Mouse (Mus musculus) heart, embryonic 15.5 days (tissue): Measurements from ENCODE around the gene 4931406P16Rik. TPM values are rescaled to one million over a fixed set of nuclear protein-coding genes. Genes with fewer than 3 reads are reported as not detected.

ENCODE experiments used
- ATAC-seq: fragments of 200-750 bp; cut with Nextera tagmentation; replicated peaks from 2 replicates; pipeline ENCODE4 v1.8.0; 2017; ENCODE audit warnings: low read depth, moderate TSS enrichment; ENCODE audit not compliant: insufficient number of reproducible peaks, insufficient read depth, low FRiP score
- H3K27ac ChIP-seq: fragments of 300-500 bp; sonication (generic); 2 replicates; pipeline ENCODE4 v1.5.1; 2015; ENCODE audit warnings: mild to moderate bottlenecking, inconsistent platforms
- H3K27me3 ChIP-seq: fragments of 300-500 bp; sonication (generic); 2 replicates; pipeline ENCODE4 v1.6.1; 2015; ENCODE audit warnings: inconsistent platforms
- H3K36me3 ChIP-seq: fragments of 300-500 bp; sonication (generic); 2 replicates; pipeline ENCODE4 v1.6.1; 2015; ENCODE audit warnings: mild to moderate bottlenecking, inconsistent platforms
- H3K4me1 ChIP-seq: fragments of 300-500 bp; sonication (generic); replicated peaks from 2 replicates; pipeline ENCODE4 v1.6.1; 2015; ENCODE audit warnings: inconsistent platforms
- H3K4me2 ChIP-seq: fragments of 300-500 bp; sonication (generic); 2 replicates; pipeline ENCODE4 v1.6.1; 2015; ENCODE audit warnings: inconsistent platforms, mild to moderate bottlenecking, moderate library complexity
- H3K4me3 ChIP-seq: fragments of 300-500 bp; sonication (generic); 2 replicates; pipeline ENCODE4 v1.5.1; 2015; ENCODE audit warnings: mild to moderate bottlenecking, inconsistent platforms
- H3K9ac ChIP-seq: fragments of 300-500 bp; sonication (generic); 2 replicates; pipeline ENCODE4 v1.6.1; 2015; ENCODE audit warnings: mild to moderate bottlenecking, inconsistent platforms
- H3K9me3 ChIP-seq: fragments of 300-500 bp; sonication (generic); replicated peaks from 2 replicates; pipeline ENCODE4 v1.6.1; 2016; ENCODE audit warnings: inconsistent platforms
- WGBS: fragments of 180-500 bp; shearing (Covaris S2); methylation state at CpG from one replicate; pipeline ENCODE4 v1.1.7; 2015; ENCODE audit warnings: mixed read lengths; 5-methylcytosine and 5-hydroxymethylcytosine counted together
- polyA plus RNA-seq: library from polyadenylated mRNA; unstranded; fragments of >200 nt; fragmentation: Nextera tagmentation; extraction: Ambion mirVana; gene quantifications from 2 replicates; pipeline ENCODE4 v1.2.1, GENCODE M21; 2015

The 4931406P16Rik gene
- polyA plus RNA-seq, 1 experiment from 2014 or later: 32.5 TPM

DNA sequence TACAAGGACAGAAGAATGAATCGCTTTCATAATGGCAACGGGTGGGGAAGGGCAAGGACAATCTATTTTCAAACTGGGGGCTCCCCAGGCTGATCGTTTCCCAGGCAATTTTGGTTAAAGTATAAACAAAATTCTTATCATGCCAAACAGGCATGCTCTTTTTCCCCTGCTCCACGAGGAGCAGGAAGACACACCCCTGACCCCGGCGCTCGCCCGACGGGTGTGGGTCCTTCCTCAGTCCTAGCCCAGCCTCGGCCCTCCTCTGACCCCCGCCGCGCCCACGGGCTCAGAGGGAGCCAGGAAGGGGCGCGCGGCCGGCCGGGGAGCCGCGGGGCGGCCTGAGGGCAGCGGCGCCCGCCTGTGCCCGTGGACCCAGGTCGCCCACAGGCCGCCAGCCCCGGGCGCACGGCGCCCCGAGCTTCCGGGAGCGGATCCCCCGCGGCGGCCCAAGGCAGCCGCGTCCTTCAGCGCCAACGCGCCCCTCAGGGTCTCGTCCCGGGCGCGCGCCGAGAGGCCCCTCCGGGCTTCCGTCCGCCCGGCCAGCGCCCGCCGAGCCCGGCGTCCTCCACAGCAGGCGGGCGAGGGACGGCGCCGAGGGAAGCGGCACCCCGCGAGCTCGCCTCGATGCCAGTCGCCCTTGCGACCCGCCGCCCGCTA lies 437 bp downstream of the 4931406P16Rik start:
- peak; percentile 85 for ATAC-seq
- Histone ChIP-seq H3K36me3 (no peaks in the 10 kb centered on the region), H3K9me3 (no peaks in the 10 kb centered on the region), H3K9ac (peak overlapping the region; percentile 94), H3K27me3 (no peaks in the 10 kb centered on the region), H3K4me3 (peak overlapping the region; percentile 96), H3K27ac (peak overlapping the region; percentile 96), H3K4me2 (peak overlapping the region; percentile 85), H3K4me1 (peaks cover 42% of the 10 kb centered on the region)
- 0% methylated on average over 48 of the region's 73 CpGs for WGBS

DNA sequence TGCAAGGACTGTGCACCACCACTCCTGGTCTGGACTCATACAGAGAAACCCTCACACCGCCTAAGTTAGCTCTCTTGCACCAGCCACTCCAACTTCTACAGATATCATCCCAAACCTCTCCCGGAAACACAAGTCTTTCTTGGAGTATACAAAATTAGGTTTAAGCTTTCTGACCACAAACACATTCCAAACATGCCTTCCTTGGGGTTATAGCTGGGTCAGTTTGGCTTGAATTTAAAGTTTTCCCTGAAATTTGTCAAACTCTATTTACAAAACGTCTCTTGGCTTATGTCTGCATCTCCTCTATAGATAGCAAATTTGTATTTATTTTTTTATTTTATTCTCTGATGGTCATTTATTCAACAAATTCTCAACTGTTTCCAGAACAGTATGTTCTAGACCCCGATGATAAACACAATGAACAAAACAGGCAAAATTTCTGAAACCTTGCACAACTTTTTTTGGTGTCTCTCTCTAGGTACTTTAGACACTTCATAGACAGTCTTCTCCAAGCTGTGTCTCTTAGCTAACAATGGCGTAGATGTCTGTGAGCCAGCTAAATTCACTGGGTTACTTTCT lies 4.1 kb downstream of the 4931406P16Rik start:
- H3K4me3 ChIP-seq: no peak overlapping the region

DNA sequence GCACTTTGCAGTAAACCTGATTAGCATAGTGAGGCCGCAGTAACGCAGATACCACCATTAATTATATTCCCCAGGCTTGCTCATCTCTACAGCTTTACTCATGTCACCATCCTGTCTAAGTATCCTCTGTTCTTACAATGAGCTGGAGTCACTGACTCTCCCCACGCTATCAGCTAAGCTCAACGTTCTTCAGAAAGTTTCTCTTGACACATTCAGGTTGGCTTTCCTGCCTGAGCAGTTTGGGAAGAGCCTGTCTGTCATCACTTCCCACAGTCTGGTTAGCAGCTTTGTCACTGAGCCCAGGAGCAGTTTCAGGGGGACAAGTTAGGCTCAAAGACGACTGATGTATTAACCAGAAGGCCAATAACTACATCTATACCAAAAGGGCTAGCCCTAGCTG lies 4.8 kb downstream of the 4931406P16Rik start:
- Histone ChIP-seq H3K9ac (no peak overlapping the region), H3K4me2 (peak overlapping the region; percentile 1; the same call in 1 of the 2 replicates), H3K36me3 (no peaks in the 10 kb centered on the region), H3K9me3 (no peaks in the 10 kb centered on the region), H3K4me3 (no peak overlapping the region), H3K4me1 (peaks cover 50% of the 10 kb centered on the region), H3K27me3 (no peaks in the 10 kb centered on the region), H3K27ac (peak overlapping the region; percentile 26)
- 24% methylated on average over 5 of the region's 5 CpGs for WGBS
- ATAC-seq: no peak

More for the DNA sequence above, 4.1 kb downstream of the 4931406P16Rik start:
- Histone ChIP-seq H3K9ac (no peak overlapping the region), H3K36me3 (no peaks in the 10 kb centered on the region), H3K27me3 (no peaks in the 10 kb centered on the region), H3K4me2 (0 out of 2 replicates have a peak overlapping the region, but pooled peaks have one; percentile 1), H3K9me3 (no peaks in the 10 kb centered on the region), H3K27ac (peak overlapping the region; percentile 26), H3K4me1 (peaks cover 53% of the 10 kb centered on the region)
- 53% methylated on average over 5 of the region's 5 CpGs for WGBS
- no peak for ATAC-seq

DNA sequence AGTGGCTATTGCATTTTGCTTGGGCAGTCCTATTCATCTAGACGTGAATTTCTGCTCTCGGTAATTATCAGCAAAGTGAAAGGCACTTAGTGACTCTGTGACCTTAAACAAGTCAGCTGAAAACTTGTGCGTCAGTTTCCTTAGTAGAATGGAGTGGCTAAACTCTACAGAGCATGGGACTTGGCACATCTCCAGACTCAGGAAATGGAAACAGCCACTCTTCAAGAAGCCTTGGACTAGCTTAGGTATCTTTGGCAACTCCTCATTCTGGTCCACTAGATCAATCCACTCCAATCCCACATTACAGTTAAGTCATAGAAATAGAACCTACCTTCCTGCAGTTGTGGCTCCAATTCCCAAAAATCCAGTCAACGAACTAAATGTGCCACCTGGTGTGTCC lies 7.9 kb downstream of the 4931406P16Rik start:
- H3K4me2 ChIP-seq: peak overlapping the region; percentile 34
- peak; percentile 66 for ATAC-seq
- H3K4me3 ChIP-seq: no peak overlapping the region
- H3K27me3 ChIP-seq: no peaks in the 10 kb centered on the region
- WGBS: 27% methylated on average over 4 of the region's 4 CpGs
- peak overlapping the region; percentile 74 for H3K27ac ChIP-seq
- H3K4me1 ChIP-seq: peaks cover 50% of the 10 kb centered on the region
- H3K9me3 ChIP-seq: no peaks in the 10 kb centered on the region
- H3K9ac ChIP-seq: peak overlapping the region; percentile 9; the same call in 1 of the 2 replicates
- H3K36me3 ChIP-seq: 0 out of 2 replicates have a peak, but pooled peaks cover 2% of the 10 kb centered on the region

DNA sequence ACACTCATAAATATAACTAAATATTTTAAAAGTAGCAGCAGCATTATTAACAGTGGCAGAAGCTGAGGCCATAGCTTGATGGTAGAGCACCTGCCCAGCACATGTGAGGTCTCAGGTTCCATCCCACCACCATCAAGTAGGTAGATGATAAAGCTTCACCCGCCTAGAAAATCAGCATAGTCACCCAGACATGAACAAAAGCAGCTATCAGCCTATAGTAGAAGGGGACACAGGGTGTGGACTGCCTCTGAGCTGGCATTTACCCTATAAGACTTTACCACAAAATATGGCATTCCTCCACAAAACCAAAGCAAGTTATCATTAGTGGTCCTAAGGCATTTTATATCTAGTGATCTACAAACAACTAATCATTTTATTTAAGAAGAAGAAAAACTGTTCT lies 10.7 kb downstream of the 4931406P16Rik start:
- no peak for ATAC-seq
- 76% methylated on average over 1 of the region's 1 CpGs for WGBS
- Histone ChIP-seq H3K4me1 (peaks cover 32% of the 10 kb centered on the region), H3K9ac (no peak overlapping the region), H3K4me3 (no peak overlapping the region), H3K27ac (peak overlapping the region; percentile 82), H3K27me3 (no peaks in the 10 kb centered on the region), H3K9me3 (no peaks in the 10 kb centered on the region), H3K36me3 (0 out of 2 replicates have a peak, but pooled peaks cover 2% of the 10 kb centered on the region), H3K4me2 (no peak overlapping the region)

DNA sequence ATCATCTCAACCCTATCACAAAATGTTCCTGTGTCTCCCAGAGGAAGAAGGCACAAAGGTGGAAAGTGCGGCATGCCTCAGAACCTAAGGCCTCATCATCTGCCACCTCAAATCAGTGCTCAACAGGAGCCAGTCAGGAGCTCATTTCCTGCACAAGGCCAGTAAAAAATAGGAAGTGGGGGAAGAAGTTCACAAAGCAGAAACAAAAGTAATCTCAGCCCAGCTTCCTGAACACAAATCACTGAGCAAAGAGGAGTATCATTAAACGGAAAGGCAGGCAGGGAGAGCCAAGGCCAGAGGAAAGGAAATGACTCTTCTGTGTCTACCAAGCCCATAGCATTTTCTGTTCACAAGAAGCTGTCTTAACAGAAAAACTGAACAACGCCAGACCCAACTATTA lies 11.4 kb downstream of the 4931406P16Rik start:
- peak overlapping the region; percentile 82 for H3K27ac ChIP-seq
- H3K36me3 ChIP-seq: 0 out of 2 replicates have a peak, but pooled peaks cover 2% of the 10 kb centered on the region
- H3K4me3 ChIP-seq: no peak overlapping the region
- WGBS: 59% methylated on average over 3 of the region's 3 CpGs
- H3K4me2 ChIP-seq: no peak overlapping the region
- no peaks in the 10 kb centered on the region for H3K27me3 ChIP-seq
- no peaks in the 10 kb centered on the region for H3K9me3 ChIP-seq
- ATAC-seq: peak; percentile 71; the same call in 1 of the 2 replicates
- H3K9ac ChIP-seq: no peak overlapping the region
- H3K4me1 ChIP-seq: peaks cover 32% of the 10 kb centered on the region

DNA sequence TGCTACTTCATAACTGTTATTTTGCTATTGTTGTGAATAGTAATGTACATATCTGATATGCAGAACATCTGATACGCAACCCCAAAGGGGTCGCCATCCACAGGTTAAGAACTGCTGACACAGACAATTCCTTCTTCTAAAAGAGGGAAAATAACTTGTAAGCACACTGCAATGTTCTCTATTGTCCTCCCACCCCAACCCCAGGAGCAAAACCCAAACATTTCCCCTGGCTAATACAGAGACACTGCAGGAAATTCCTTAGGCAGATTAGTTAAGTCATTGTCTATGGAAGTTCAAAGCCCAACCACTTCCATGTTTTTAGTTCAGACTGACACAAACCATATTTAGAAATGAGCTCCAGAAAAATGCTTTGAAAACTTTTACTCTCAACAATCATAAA lies 14.5 kb downstream of the 4931406P16Rik start:
- Histone ChIP-seq H3K9ac (no peak overlapping the region), H3K4me3 (no peak overlapping the region), H3K9me3 (no peaks in the 10 kb centered on the region), H3K4me1 (peaks cover 20% of the 10 kb centered on the region), H3K4me2 (no peak overlapping the region), H3K27ac (peak overlapping the region; percentile 55; the same call in 1 of the 2 replicates), H3K27me3 (no peaks in the 10 kb centered on the region), H3K36me3 (0 out of 2 replicates have a peak, but pooled peaks cover 2% of the 10 kb centered on the region)
- ATAC-seq: no peak
- WGBS: 88% methylated on average over 2 of the region's 2 CpGs

DNA sequence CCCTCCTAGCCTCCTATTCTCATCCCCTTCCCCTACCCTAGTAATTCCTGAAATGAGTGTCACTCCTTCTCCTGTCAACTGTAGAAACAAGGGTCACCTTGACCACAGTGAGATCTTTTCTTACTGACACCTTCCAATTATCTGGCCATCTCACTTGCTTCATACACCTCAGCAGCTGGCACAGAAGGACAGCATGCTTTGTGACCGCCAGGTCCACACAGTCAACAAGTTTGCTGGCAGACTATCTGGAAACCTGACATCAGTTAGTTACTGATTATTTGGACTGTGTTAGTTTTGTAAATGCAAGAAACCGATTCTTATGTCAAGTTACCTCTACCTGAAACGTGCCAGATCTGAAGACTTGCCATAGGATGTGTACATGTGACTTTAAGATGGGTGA lies 17.2 kb downstream of the 4931406P16Rik start:
- WGBS: 80% methylated on average over 3 of the region's 3 CpGs
- Histone ChIP-seq H3K4me1 (peaks cover 7% of the 10 kb centered on the region; the same call in 1 of the 2 replicates), H3K9ac (no peak overlapping the region), H3K4me2 (no peak overlapping the region), H3K27ac (no peak overlapping the region), H3K9me3 (no peaks in the 10 kb centered on the region), H3K4me3 (no peak overlapping the region), H3K36me3 (no peaks in the 10 kb centered on the region), H3K27me3 (no peaks in the 10 kb centered on the region)
- no peak for ATAC-seq

DNA sequence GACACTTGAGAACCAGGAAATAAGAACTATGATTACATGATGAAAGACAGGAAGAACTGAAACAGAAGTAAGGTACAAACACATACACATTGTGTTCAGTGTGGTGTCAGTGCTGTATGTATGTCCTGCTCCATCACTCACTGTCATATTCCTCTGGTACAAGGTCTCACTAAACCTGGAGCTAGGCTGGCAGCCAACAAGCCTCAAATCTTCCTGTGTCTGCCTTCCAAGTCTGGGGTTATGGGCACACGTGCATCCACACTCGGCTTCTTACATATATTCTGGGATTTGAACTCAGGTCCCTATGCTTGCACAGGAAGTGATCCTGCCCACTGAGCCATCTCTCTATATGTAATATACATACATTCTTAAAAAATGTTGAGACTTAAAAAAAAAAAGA lies 20.7 kb downstream of the 4931406P16Rik start:
- Histone ChIP-seq H3K36me3 (no peaks in the 10 kb centered on the region), H3K9me3 (no peaks in the 10 kb centered on the region), H3K27me3 (no peaks in the 10 kb centered on the region), H3K4me3 (no peak overlapping the region), H3K4me2 (no peak overlapping the region), H3K27ac (no peak overlapping the region), H3K9ac (no peak overlapping the region), H3K4me1 (0 out of 2 replicates have a peak, but pooled peaks cover 7% of the 10 kb centered on the region)
- 67% methylated on average over 2 of the region's 2 CpGs for WGBS
- no peak for ATAC-seq

DNA sequence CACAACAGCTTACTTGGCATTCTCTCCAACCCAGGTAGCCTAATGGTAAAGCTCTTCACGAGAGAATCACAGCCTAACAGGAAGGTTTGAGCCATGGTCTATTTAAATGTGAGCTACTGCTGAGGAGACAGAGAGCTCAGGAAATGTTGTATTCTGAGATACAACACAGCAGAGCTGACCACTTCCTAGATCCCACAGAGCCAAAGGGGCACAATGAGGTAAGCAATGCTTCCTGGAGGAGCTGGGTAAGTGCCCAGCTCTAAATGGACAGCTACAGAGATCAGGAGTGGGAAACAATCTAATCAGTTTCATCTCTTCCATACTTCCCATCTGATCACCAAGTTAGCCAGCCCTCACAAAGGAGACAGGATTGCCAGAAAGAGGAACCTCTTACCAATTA lies 22.1 kb downstream of the 4931406P16Rik start:
- no peak overlapping the region for H3K9ac ChIP-seq
- H3K4me3 ChIP-seq: no peak overlapping the region
- H3K27me3 ChIP-seq: no peaks in the 10 kb centered on the region
- H3K4me1 ChIP-seq: 0 out of 2 replicates have a peak, but pooled peaks cover 4% of the 10 kb centered on the region
- H3K36me3 ChIP-seq: no peaks in the 10 kb centered on the region
- no peaks in the 10 kb centered on the region for H3K9me3 ChIP-seq
- ATAC-seq: no peak
- peak overlapping the region; percentile 65 for H3K27ac ChIP-seq
- H3K4me2 ChIP-seq: no peak overlapping the region
- WGBS: 58% methylated on average over 1 of the region's 1 CpGs

DNA sequence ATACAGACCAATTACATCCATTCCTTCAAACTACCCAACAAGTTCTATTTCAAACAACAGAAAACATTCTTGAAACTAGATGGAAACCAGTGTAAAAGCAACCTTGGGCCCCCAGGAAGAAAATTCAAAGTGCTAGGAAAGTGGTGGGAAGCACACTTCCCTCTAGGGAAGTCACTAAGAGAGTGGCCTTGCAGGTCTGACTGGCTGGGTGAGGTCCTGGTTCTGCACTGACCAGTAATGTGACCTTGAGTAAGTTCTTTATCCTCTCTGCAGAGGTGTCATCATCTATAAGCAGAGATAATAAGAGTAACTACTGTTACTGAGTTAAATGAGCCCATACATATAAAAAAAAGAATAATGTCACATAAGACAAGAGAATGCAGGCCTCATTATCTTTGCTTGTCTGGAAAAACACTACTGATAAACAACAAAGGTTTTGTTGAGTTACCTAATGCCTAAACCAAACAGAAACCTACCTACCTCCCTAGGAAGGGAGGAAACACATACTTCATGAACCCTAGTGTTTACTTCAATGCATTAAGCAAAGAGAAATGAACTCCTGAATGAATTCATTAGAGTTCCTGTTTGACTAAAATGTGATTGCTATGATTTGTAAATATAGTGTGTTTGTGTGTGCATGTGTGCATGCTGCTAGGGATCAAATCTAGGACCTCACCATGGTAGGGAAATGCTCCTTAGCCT lies 22.8 kb downstream of the 4931406P16Rik start:
- H3K4me3 ChIP-seq: no peak overlapping the region
- no peak overlapping the region for H3K9ac ChIP-seq
- peaks cover 2% of the 10 kb centered on the region; the same call in 1 of the 2 replicates for H3K36me3 ChIP-seq
- H3K27ac ChIP-seq: peak overlapping the region; percentile 65
- H3K27me3 ChIP-seq: no peaks in the 10 kb centered on the region
- H3K4me1 ChIP-seq: 0 out of 2 replicates have a peak, but pooled peaks cover 4% of the 10 kb centered on the region
- no peak for ATAC-seq
- no peaks in the 10 kb centered on the region for H3K9me3 ChIP-seq
- H3K4me2 ChIP-seq: no peak overlapping the region
